Mouse (Mus musculus): ENCODE data around the gene Eci2.
"Not testable (repeated sequence)": the region's sequence is repeated elsewhere in the genome, so short reads cannot be mapped to it uniquely, and the experiment has no call there.

The Eci2 gene

GRCm38 (mm10) chr13:35026879-35027278 is at the start of gene Eci2:
TSS of gene Eci2 (minus strand) at chr13:35027096.
- peak; percentile 9 to 73 for DNase-seq (ENCODE audit: inconsistent age in 2 of 2, low spot score in 1 of 2)

- DNase-seq (ENCODE audit: inconsistent age in 2 of 2, low spot score in 1 of 2) = no peak
Observed at GRCm38 (mm10) chr13:35074862-35075261, 48.0 kb upstream of the Eci2 start.

GRCm38 (mm10) chr13:35070485-35071472 is 43.9 kb upstream of the Eci2 start:
- DNase-seq (ENCODE audit: inconsistent age in 2 of 2, low spot score in 1 of 2) = peak in 1 of 2 experiments; percentile 75

GRCm38 (mm10) chr13:35067084-35067483 is 40.2 kb upstream of the Eci2 start:
- peak; percentile 59 to 86 for DNase-seq (ENCODE audit: inconsistent age in 2 of 2, low spot score in 1 of 2)

- DNase-seq (ENCODE audit: inconsistent age in 2 of 2, low spot score in 1 of 2) = peak in 1 of 2 experiments; percentile 39
Observed at GRCm38 (mm10) chr13:35066033-35066432, 39.1 kb upstream of the Eci2 start.

GRCm38 (mm10) chr13:35064381-35064780 is 37.5 kb upstream of the Eci2 start:
- DNase-seq (ENCODE audit: inconsistent age in 2 of 2, low spot score in 1 of 2) = peak; percentile 29 to 80

- DNase-seq (ENCODE audit: inconsistent age in 2 of 2, low spot score in 1 of 2) = peak in 1 of 2 experiments; percentile 14
Observed at GRCm38 (mm10) chr13:35058145-35058544, 31.2 kb upstream of the Eci2 start.

- DNase-seq (ENCODE audit: inconsistent age in 2 of 2, low spot score in 1 of 2) = peak in 1 of 2 experiments; percentile 11
Observed at GRCm38 (mm10) chr13:35036486-35036885, 9.6 kb upstream of the Eci2 start.

GRCm38 (mm10) chr13:35035731-35036130 is 8.8 kb upstream of the Eci2 start:
- DNase-seq (ENCODE audit: inconsistent age in 2 of 2, low spot score in 1 of 2) = peak in 1 of 2 experiments; percentile 11

GRCm38 (mm10) chr13:35033571-35033970 is 6.7 kb upstream of the Eci2 start:
- DNase-seq (ENCODE audit: inconsistent age in 2 of 2, low spot score in 1 of 2) = peak in 1 of 2 experiments; percentile 10

- DNase-seq (ENCODE audit: inconsistent age in 2 of 2, low spot score in 1 of 2) = peak in 1 of 2 experiments; percentile 22
Observed at GRCm38 (mm10) chr13:35031684-35032082, 4.8 kb upstream of the Eci2 start.

GRCm38 (mm10) chr13:35030979-35031683 is 4.2 kb upstream of the Eci2 start:
- peak in 1 of 2 experiments; percentile 32 for DNase-seq (ENCODE audit: inconsistent age in 2 of 2, low spot score in 1 of 2)

- peak in 1 of 2 experiments; percentile 11 for DNase-seq (ENCODE audit: inconsistent age in 2 of 2, low spot score in 1 of 2)
Observed at GRCm38 (mm10) chr13:35028365-35028764, 1.5 kb upstream of the Eci2 start.

GRCm38 (mm10) chr13:35023401-35023800 is 3.5 kb downstream of the Eci2 start:
- DNase-seq (ENCODE audit: inconsistent age in 2 of 2, low spot score in 1 of 2) = not testable (repeated sequence)

- DNase-seq (ENCODE audit: inconsistent age in 2 of 2, low spot score in 1 of 2) = no peak
Observed at GRCm38 (mm10) chr13:35020383-35020782, 6.5 kb downstream of the Eci2 start.

GRCm38 (mm10) chr13:35018866-35019536 is 7.9 kb downstream of the Eci2 start:
- no peak for DNase-seq (ENCODE audit: inconsistent age in 2 of 2, low spot score in 1 of 2)

- no peak for DNase-seq (ENCODE audit: inconsistent age in 2 of 2, low spot score in 1 of 2)
Observed at GRCm38 (mm10) chr13:35017392-35017791, 9.5 kb downstream of the Eci2 start.

GRCm38 (mm10) chr13:35016067-35016466 is 10.8 kb downstream of the Eci2 start:
- no peak for DNase-seq (ENCODE audit: inconsistent age in 2 of 2, low spot score in 1 of 2)

GRCm38 (mm10) chr13:34995925-34996324 is 31.0 kb downstream of the Eci2 start:
- DNase-seq (ENCODE audit: inconsistent age in 2 of 2, low spot score in 1 of 2) = peak in 1 of 2 experiments; percentile 54

- peak; percentile 97 to 99 for DNase-seq (ENCODE audit: inconsistent age in 2 of 2, low spot score in 1 of 2)
Observed at GRCm38 (mm10) chr13:34993983-34994811, 32.7 kb downstream of the Eci2 start.

Data from adrenal gland, adult (tissue).